Mouse (Mus musculus) bone marrow macrophage, adult 2 months (primary cell): ENCODE results near the gene Duoxa2. TPM values are rescaled to one million over a fixed set of nuclear protein-coding genes. Genes with fewer than 3 reads are reported as not detected.
A peak's percentile ranks its signal among the peaks of the same experiment; 100 is the strongest.

ENCODE experiments used
- H3K27ac ChIP-seq: 2 replicates; pipeline ENCODE4 v1.5.1; 2012; ENCODE audit warnings: low read depth, low read length; ENCODE audit not compliant: insufficient read depth
- H3K4me1 ChIP-seq: 2 replicates; pipeline ENCODE4 v1.6.1; 2012; ENCODE audit warnings: low read length; ENCODE audit not compliant: control insufficient read depth, insufficient read depth
- H3K4me3 ChIP-seq: 2 replicates; pipeline ENCODE4 v1.5.1; 2012; ENCODE audit warnings: mild to moderate bottlenecking, low read length, moderate library complexity; ENCODE audit not compliant: insufficient read depth
- CTCF ChIP-seq: IDR thresholded peaks from 2 replicates; pipeline ENCODE4 v1.5.1; 2012; ENCODE audit warnings: low read depth, mild to moderate bottlenecking, low read length, moderate library complexity
- POLR2A ChIP-seq: IDR thresholded peaks from 2 replicates; pipeline ENCODE4 v1.6.1; 2012; ENCODE audit warnings: mild to moderate bottlenecking, low read depth, low read length, borderline replicate concordance
- polyA plus RNA-seq: library from polyadenylated mRNA; stranded (reverse); fragments of >200 nt; gene quantifications from 2 replicates; pipeline ENCODE4 v1.2.4, GENCODE M21; 2012; ENCODE audit not compliant: missing spikeins, insufficient read depth, insufficient read length

Duoxa2 gene
- polyA plus RNA-seq, 1 experiment, result not detected

DNA sequence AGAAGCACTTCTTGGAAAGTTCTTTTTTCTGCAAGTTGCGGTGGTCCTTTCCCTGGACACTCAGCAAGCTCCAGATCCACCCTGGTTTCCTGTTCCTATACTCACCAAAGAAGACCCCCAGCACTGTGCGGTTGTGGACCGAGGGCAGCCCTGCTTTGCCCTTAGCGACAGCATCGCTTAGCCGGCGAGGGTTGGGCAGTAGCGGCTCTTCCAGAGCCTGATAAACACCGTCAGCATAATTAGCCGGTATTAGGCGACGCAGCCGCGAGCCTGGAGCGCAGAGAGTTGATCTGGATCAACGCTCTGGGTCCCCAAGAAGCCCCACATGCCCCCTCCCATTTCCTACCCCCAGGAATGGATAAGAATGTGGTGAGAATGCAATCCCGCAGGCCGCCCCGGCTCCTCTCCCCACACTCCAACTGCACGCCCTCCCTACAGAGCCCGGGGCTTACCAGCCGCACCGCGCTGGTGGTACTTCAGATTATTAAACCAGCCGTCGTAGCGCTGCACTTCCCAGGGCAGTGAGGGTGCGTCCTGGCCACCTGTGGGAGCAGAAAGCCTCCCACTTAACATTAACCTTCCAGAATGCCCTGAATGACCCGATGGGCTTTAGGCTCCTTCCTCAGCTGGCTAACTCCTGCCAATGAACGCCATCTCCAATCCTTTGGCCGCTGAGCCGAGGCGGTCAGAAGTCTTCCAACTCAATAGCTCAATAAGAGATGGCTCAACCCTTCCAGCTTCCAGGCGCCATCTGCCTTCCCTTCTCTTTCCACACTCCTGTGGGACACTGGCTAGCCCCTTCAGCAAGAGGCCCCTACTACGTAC is 1.2 kb upstream of the Duoxa2 start:
- Histone ChIP-seq H3K4me1 (peaks cover 6% of the 10 kb centered on the region), H3K27ac (no peak overlapping the region), H3K4me3 (no peak overlapping the region)
- TF ChIP-seq CTCF, result no peak
- no peak for TF ChIP-seq POLR2A

DNA sequence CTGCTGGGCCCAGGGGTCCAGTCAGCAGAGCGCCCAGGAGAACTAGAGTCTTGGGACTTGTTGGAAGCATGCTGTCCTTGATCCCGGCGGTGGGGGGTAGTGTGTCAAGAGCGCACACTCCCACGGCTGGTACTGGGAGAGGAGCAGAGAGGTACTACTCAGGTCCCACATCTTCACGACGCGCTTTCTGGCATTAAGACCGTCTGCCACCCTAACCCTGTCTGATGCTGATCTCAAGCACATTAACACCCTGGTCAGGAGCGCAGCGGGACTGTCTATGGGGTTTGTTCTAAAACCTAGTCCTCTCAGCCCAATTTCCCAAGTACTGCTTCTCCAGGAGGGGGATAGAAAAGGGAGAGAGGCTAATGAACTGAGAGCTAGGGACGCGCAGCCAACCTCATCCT is 602 bp upstream of the Duoxa2 start, which contains the start of gene Duox2:
Gene Duox2, minus strand, starts transcription at position 354 of the 404 bp plus-strand sequence.
- Histone ChIP-seq H3K4me1 (peaks cover 6% of the 10 kb centered on the region), H3K4me3 (peak within 1 kb of the TSS; percentile 3; the same call in 1 of the 2 replicates), H3K27ac (no peak within 1 kb of the TSS)
- TF ChIP-seq CTCF (no peak), POLR2A (no peak)

DNA sequence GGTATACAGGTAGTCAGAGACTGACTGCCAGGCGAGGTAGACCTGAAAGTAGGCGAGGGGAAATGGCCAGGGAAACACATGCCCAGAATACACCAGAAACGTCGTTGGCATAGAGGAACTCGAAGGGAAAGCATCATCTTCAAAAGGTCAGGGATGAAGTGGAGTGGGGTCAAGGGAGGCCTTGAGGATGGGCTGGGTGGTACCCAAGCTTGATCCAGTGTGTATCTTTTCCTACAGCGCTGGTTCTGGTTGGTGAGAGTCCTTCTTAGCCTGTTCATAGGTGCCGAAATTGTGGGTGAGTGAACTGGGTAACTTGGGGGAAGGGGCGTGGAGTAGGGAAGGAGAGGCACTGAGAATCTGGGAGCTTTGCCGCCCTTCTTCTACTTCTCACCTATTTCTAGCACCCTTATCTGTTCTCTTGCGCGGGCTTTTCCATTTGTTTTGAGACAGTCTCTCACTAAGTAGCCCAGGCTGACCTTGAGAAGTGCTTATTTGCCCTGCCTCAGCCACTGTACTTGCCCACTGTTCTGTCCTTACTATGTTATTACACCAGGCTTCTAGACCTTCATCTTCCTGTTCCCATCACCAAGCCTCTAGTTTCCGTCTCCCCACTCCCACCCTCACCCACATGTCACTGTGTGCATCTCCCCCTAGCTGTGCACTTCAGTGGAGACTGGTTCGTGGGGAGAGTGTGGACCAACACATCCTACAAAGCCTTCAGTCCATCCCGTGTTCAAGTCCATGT is 1.4 kb downstream of the Duoxa2 start:
- Histone ChIP-seq H3K27ac (no peak overlapping the region), H3K4me1 (peaks cover 8% of the 10 kb centered on the region), H3K4me3 (no peak overlapping the region)
- no peak for TF ChIP-seq POLR2A
- TF ChIP-seq CTCF, result no peak

DNA sequence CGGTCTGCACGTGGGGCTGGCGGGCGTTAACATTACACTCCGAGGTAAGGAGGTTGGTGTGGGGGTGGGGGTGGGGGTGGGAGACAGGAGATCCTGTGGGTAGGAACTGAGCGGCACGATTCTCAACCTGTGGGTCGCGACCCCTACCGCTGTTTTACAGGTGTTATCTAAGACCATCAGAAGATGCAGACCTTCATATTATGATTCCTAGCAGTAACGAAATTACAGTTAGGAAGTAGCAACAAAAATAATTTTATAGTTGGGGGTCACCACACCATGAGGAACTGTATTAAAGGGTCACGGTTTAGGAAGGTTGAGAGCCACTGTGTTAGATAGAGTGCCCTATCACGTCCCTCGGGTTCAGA is 1.9 kb downstream of the Duoxa2 start:
- Histone ChIP-seq H3K27ac (no peak overlapping the region), H3K4me3 (peak overlapping the region; percentile 38), H3K4me1 (peaks cover 14% of the 10 kb centered on the region)
- TF ChIP-seq POLR2A (no peak), CTCF (no peak)

DNA sequence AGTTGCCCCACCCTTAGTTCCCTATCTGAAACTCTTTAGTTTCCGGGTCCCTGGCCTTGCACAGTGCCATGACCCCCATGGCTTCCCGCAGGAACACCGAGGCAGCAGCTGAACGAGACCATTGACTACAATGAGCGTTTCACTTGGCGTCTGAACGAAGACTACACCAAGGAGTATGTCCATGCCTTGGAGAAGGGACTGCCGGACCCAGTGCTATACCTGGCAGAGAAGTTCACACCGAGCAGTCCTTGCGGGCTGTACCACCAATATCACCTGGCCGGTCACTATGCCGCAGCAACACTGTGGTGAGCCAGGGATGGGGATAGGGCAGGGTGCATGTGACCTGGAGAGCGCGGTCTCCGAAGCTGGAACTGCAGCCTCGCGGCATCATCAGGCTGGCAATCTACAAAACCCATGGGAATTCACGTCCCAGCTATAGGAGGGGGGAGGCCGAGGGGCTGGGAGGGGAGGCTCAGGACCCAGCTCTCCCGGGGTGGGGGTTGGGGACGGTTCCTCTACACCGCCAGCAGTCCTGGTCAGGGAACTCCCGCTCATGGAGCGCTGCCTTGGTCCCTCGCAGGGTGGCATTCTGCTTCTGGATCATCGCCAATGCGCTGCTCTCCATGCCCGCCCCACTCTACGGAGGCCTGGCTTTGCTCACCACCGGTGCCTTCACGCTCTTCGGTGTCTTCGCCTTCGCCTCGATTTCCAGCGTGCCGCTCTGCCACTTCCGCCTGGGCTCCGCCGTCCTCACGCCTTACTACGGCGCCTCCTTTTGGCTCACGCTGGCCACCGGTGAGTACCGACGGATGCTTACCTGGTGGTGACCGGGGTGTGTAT is 2.6 kb downstream of the Duoxa2 start:
- no peak for TF ChIP-seq POLR2A
- TF ChIP-seq CTCF, result no peak
- Histone ChIP-seq H3K4me3 (peak overlapping the region; percentile 43), H3K4me1 (peaks cover 18% of the 10 kb centered on the region), H3K27ac (no peak overlapping the region)

DNA sequence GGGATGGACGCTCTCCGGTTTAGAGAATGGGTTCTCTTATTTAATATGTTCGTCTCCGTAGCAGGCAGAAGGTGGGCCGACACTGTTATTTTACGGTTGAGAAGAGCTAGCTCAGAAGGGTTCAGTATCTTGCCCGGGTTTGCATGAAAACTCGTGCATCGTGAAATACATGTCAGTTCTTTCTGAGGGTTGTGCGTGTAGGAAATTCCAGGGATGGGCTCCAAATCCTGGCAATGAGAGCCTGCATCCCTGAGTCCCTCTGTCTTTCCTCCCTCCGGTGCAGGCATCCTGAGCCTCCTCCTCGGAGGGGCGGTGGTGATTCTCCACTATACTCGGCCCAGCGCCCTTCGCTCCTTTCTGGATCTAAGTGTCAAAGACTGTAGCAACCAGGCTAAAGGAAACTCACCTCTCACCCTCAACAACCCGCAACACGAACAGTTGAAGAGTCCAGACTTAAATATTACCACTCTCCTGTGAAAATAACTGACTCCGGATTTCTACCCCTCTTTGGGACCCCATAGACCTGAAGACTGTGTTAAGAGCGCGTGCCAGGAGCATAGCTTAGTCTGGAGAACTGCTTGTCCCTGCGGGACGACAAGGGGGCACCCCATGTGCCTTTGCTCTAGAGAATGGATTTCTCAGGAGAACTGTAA is 3.3 kb downstream of the Duoxa2 start:
- TF ChIP-seq CTCF (no peak), POLR2A (no peak)
- Histone ChIP-seq H3K4me3 (peak overlapping the region; percentile 43), H3K4me1 (peaks cover 18% of the 10 kb centered on the region), H3K27ac (no peak overlapping the region)

DNA sequence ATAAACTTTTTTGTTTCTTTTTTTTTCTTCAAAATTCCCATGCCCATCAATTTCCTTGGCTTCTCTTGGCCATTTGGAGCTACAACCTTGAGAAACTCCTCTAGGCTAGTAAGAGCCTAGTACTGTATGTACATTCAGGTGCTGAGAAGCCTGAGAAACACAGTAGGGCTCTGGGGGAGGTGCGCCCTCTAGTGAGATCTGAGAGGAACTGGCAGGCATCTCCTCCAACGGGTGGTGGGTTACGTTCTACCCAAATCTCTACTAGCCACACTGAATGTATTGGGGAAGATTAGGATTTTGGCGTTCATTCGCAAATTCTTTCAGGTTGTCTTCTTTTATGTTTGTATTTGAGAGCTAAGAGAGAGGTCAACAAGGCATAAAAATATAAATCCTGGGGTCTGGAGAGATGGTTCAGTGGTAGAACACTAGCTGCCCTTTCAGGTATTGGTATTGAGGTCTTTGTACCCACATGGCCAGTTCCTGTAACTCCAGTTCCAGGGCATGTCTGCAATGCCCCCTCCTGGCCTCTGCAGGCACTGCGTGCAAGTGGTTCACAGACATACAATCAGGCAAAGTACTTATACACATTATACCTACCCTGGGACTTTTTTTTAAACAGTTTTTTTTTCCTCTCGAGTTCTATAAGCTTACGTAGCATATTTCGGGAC is 4.0 kb downstream of the Duoxa2 start:
- Histone ChIP-seq H3K4me3 (no peak overlapping the region), H3K27ac (no peak overlapping the region), H3K4me1 (peaks cover 18% of the 10 kb centered on the region)
- peak; percentile 62 for TF ChIP-seq CTCF
- no peak for TF ChIP-seq POLR2A

DNA sequence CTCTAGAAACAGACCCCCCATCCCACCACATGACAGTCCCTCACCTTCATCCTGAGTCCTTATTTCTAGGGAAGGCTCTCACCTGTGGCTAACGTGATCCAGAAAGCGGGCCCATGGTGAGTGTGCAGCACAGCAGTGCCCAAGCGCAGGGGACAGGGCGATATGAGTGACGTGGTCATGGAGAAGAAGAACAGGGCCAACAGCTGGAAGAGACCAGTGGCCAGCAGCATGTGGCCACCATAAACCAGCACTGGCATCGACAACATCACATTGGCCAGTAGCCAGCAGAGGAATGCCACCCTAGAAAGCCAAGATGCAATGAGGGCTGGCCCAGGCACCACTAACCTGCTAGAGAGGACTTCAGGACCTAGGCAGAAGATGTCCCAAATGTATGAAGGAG is 5.8 kb downstream of the Duoxa2 start:
- peaks cover 18% of the 10 kb centered on the region for H3K4me1 ChIP-seq
- H3K27ac ChIP-seq, result no peak overlapping the region
- no peak for TF ChIP-seq CTCF
- no peak for TF ChIP-seq POLR2A
- H3K4me3 ChIP-seq, result no peak overlapping the region
